ENCODE assay signal across 16 mouse cellular contexts in the genomic region with DNA sequence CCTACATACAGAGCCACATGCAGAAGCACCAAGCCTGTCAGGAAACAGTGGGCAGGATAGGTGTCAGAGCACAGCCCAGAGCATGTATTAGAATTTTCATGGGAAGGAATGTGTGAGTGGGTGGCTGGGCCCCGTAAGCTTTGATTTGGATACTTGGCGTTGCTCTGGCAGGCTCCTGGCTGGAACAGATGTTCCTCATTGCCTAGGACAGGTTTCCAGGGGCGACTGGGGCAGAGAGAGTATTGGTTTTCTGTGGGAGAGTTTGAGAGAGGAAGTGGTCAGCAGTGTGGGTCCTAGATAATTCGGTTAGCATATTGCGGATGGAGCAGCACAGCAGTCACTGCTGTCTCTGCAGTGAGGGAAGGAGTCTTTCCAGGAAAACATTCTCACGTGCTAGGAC. TPM values are rescaled to one million over a fixed set of nuclear protein-coding genes. Genes with fewer than 3 reads are reported as not detected.
A peak's percentile ranks its signal among the peaks of the same experiment; 100 is the strongest.
DNase-seq lines count a peak whose midpoint lies in the region; ATAC-seq and TF ChIP-seq lines count a peak whose summit lies in the region.
"Had no signal": no experiment of that assay in that cellular context is flagged by ENCODE, and none has a peak within 500 bp of the region (broad histone marks: within the 10 kb centered on the region; RNA-seq: fewer than 3 reads in every experiment).

No protein-coding gene starts in this region.

- peak; percentile 97 for ATAC-seq in hematopoietic stem cell, adult 5-6 weeks (replicated peaks in 1 of 2; ENCODE audit: insufficient read depth in 1 of 2, low FRiP score in 2 of 2, low TSS enrichment in 1 of 2, low read depth in 1 of 2, poor library complexity in 2 of 2, severe bottlenecking in 2 of 2)
- ATAC-seq in kidney, embryonic 16.5 days (ENCODE audit: low FRiP score, low TSS enrichment) = no peak
- no peak for ATAC-seq in forebrain, embryonic 14.5 days
- ATAC-seq: Patski had no signal

- no peak for TF ChIP-seq POLR2A in kidney, adult 2 months (IDR thresholded peaks at IDR 0.05; ENCODE audit: low read depth, low read length)

- no peaks in the 10 kb centered on the region for H3K36me3 ChIP-seq in kidney, adult 2 months (ENCODE audit: control insufficient read depth, insufficient read depth, low read length)
- no peaks in the 10 kb centered on the region for H3K36me3 ChIP-seq in megakaryocyte, embryonic 14.5 days (replicated peaks; ENCODE audit: low read length)
- no peaks in the 10 kb centered on the region for H3K36me3 ChIP-seq in kidney, embryonic 16.5 days (ENCODE audit: insufficient read depth, low read length)
- no peaks in the 10 kb centered on the region for H3K36me3 ChIP-seq in forebrain, embryonic 14.5 days (ENCODE audit: control insufficient read depth, insufficient read depth, low read length)
- H3K36me3 ChIP-seq: kidney, embryonic 15.5 days; limb, embryonic 15.5 days; neural tube, embryonic 13.5 days had no signal

- TF ChIP-seq CTCF in kidney, adult 2 months (conservative IDR thresholded peaks at IDR 0.05; ENCODE audit: insufficient read depth, insufficient read length, low read depth, low read length) = no peak

- no peaks in the 10 kb centered on the region for H3K9me3 ChIP-seq in megakaryocyte, embryonic 14.5 days
- H3K9me3 ChIP-seq in kidney, embryonic 16.5 days (ENCODE audit: low read length) = no peaks in the 10 kb centered on the region
- no peaks in the 10 kb centered on the region for H3K9me3 ChIP-seq in forebrain, embryonic 14.5 days (replicated peaks; ENCODE audit: control insufficient read depth, low read length)
- H3K9me3 ChIP-seq: kidney, embryonic 15.5 days; limb, embryonic 15.5 days; neural tube, embryonic 13.5 days had no signal

- H3K9ac ChIP-seq in kidney, embryonic 16.5 days (replicated peaks; ENCODE audit: low read length) = no peak overlapping the region
- no peak overlapping the region for H3K9ac ChIP-seq in forebrain, embryonic 14.5 days (ENCODE audit: low read length)
- H3K9ac ChIP-seq: kidney, embryonic 15.5 days; limb, embryonic 15.5 days; neural tube, embryonic 13.5 days had no signal

- 26% methylated on average over 6 of the region's 6 CpGs for WGBS in kidney, adult 2 months
- 33% methylated on average over 6 of the region's 6 CpGs for WGBS in kidney, embryonic 16.5 days
- WGBS in forebrain, embryonic 14.5 days = 79% methylated on average over 6 of the region's 6 CpGs

- no peak overlapping the region for H3K4me2 ChIP-seq in kidney, embryonic 16.5 days (replicated peaks; ENCODE audit: low read depth, low read length)
- H3K4me2 ChIP-seq in forebrain, embryonic 14.5 days (ENCODE audit: low read length) = no peak overlapping the region
- H3K4me2 ChIP-seq: kidney, embryonic 15.5 days; limb, embryonic 15.5 days; neural tube, embryonic 13.5 days had no signal

- H3K4me1 ChIP-seq in kidney, adult 2 months (ENCODE audit: control insufficient read depth, insufficient read depth, low read length) = no peaks in the 10 kb centered on the region
- peaks cover 31% of the 10 kb centered on the region for H3K4me1 ChIP-seq in megakaryocyte, embryonic 14.5 days
- H3K4me1 ChIP-seq in kidney, embryonic 16.5 days (ENCODE audit: insufficient read depth, low read length) = 0 out of 2 replicates have a peak, but pooled peaks cover 9% of the 10 kb centered on the region
- H3K4me1 ChIP-seq in forebrain, embryonic 14.5 days (ENCODE audit: control insufficient read depth, insufficient read depth, low read length) = no peaks in the 10 kb centered on the region
- H3K4me1 ChIP-seq: kidney, embryonic 15.5 days; neural tube, embryonic 13.5 days had no signal

- peak; percentile 15 to 30 for DNase-seq in kidney, postnatal 4 days
- DNase-seq in kidney, adult 2 months = no peak
- peak; percentile 39 for DNase-seq in embryo, embryonic 11 days
- no peak for DNase-seq in layer of hippocampus, postnatal 14 days (ENCODE audit: low spot score in 2 of 2)
- DNase-seq in forebrain, embryonic 14.5 days (ENCODE audit: low spot score) = no peak
- DNase-seq: cerebellum, adult 18-20 months; heart, adult 18-20 months; layer of hippocampus, postnatal 36 days; lung, postnatal 14 days had no signal

- no peak overlapping the region for H3K27ac ChIP-seq in kidney, adult 2 months (ENCODE audit: insufficient read depth, low read depth, low read length)
- no peak overlapping the region for H3K27ac ChIP-seq in kidney, embryonic 16.5 days (ENCODE audit: low read length)
- H3K27ac ChIP-seq in forebrain, embryonic 14.5 days (ENCODE audit: low read depth, low read length) = no peak overlapping the region
- H3K27ac ChIP-seq: kidney, embryonic 15.5 days; limb, embryonic 15.5 days; neural tube, embryonic 13.5 days had no signal

- H3K27me3 ChIP-seq in kidney, adult 2 months (replicated peaks; ENCODE audit: control insufficient read depth, insufficient read depth, low read length) = no peaks in the 10 kb centered on the region
- H3K27me3 ChIP-seq in megakaryocyte, embryonic 14.5 days (replicated peaks) = peaks cover 2% of the 10 kb centered on the region
- H3K27me3 ChIP-seq in kidney, embryonic 16.5 days (ENCODE audit: insufficient read depth, low read length) = no peaks in the 10 kb centered on the region
- H3K27me3 ChIP-seq in forebrain, embryonic 14.5 days (replicated peaks; ENCODE audit: control insufficient read depth, insufficient read depth, low read length) = no peaks in the 10 kb centered on the region
- H3K27me3 ChIP-seq: kidney, embryonic 15.5 days; limb, embryonic 15.5 days; neural tube, embryonic 13.5 days; Patski had no signal

- no peak overlapping the region for H3K4me3 ChIP-seq in kidney, adult 2 months (ENCODE audit: insufficient read depth, low read depth, low read length)
- H3K4me3 ChIP-seq in megakaryocyte, embryonic 14.5 days (replicated peaks) = peak overlapping the region; percentile 89
- no peak overlapping the region for H3K4me3 ChIP-seq in kidney, embryonic 16.5 days (ENCODE audit: low read length)
- no peak overlapping the region for H3K4me3 ChIP-seq in forebrain, embryonic 14.5 days (ENCODE audit: low read depth, low read length)
- H3K4me3 ChIP-seq: kidney, embryonic 15.5 days; limb, embryonic 15.5 days; neural tube, embryonic 13.5 days had no signal

RNA-seq across cellular contexts. Expression of gene Itih5, which starts 13.3 kb away (rescaled TPM):
- 14.0 and 14.1 TPM in 2 replicates for polyA plus RNA-seq in kidney, adult 2 months (2012; rRNA removed)
- total RNA-seq in hematopoietic stem cell, adult 5-6 weeks (2017) = 42.0 and 58.3 TPM in 2 replicates
- 0.18 and 0.61 TPM in 2 replicates for polyA plus RNA-seq in megakaryocyte, embryonic 14.5 days (2012; ENCODE audit: insufficient read depth, low replicate concordance)
- 10 to 100 TPM; 17.9 to 21.0 TPM for total RNA-seq in layer of hippocampus, postnatal 14 days (2021)
- 5.5 and 7.0 TPM in 2 replicates for polyA plus RNA-seq in kidney, embryonic 16.5 days (2015; fragmentation: Nextera tagmentation; extraction: Ambion mirVana)
- 3.4 and 5.8 TPM in 2 replicates for polyA plus RNA-seq in forebrain, embryonic 14.5 days (2014; fragmentation: Nextera tagmentation; extraction: Ambion mirVana)
- polyA plus RNA-seq: Patski had no signal

RNA-seq across cellular contexts. Expression of gene Itih2, which starts 35.4 kb away (rescaled TPM):
- polyA plus RNA-seq in kidney, adult 2 months (2012; rRNA removed) = 0.78 and 1.0 TPM in 2 replicates
- total RNA-seq in hematopoietic stem cell, adult 5-6 weeks (2017) = not detected in 2 replicates
- polyA plus RNA-seq in megakaryocyte, embryonic 14.5 days (2012; ENCODE audit: insufficient read depth, low replicate concordance) = not detected in 2 replicates
- total RNA-seq in layer of hippocampus, postnatal 14 days (2021) = 1 to 10 TPM; 1.1 to 2.3 TPM
- 1.5 and 2.0 TPM in 2 replicates for polyA plus RNA-seq in kidney, embryonic 16.5 days (2015; fragmentation: Nextera tagmentation; extraction: Ambion mirVana)
- 1.4 and 3.0 TPM in 2 replicates for polyA plus RNA-seq in forebrain, embryonic 14.5 days (2014; fragmentation: Nextera tagmentation; extraction: Ambion mirVana)

Comparison
In these comparisons a context has a peak if more than half of its experiments do, and no peak if none do; other contexts are left out.
1. DNase-seq: peak in kidney, postnatal 4 days (2 of 2) and embryo, embryonic 11 days (single experiment); none in kidney, adult 2 months (single experiment), layer of hippocampus, postnatal 14 days (0 of 2) and forebrain, embryonic 14.5 days (single experiment).
2. ATAC-seq: peak in hematopoietic stem cell, adult 5-6 weeks (2 of 2); none in kidney, embryonic 16.5 days (single experiment) and forebrain, embryonic 14.5 days (single experiment).